Mouse (Mus musculus): Measurements from ENCODE around the gene Dock1.

Dock1 gene

DNA sequence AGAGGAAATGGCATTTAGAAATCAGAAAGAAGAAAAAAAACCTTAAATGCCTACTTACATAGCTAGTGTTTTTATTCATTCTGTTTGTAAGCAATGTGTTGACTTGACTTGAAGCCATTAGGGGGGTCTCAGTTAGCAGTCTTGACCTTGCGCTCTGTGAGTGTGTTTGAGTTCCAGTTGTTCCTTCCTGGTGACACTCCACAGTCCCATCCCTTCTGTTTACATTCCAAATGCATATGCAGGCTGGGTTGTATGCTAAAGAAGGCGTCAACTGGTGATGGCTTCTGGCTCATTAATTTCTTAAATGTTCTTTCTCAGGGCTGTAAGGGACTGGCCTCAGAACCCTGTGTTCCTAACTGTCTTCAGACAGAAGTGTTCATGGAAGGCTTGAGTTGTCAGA, 291.2 kb downstream of the Dock1 start:
- DNase-seq (ENCODE audit: low read depth): no peak

DNA sequence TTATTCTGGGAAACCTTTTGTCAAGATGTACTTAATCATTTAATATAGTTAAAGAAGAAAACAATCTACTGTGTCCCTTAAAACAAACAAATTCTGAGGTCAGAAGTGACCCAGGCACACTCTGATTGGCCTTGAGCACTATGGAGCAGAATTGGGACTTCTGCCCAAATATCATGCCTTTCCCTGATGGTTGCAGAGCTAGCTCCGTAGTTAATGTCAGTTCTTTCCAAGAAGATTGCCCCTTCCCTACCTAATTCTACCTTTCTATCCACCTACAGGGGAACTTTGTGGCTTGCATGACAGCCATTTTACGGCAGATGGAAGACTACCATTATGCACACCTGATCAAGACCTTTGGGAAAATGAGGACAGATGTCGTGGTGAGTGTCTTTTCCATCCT, 319.8 kb downstream of the Dock1 start:
- DNase-seq (ENCODE audit: low read depth): no peak

DNA sequence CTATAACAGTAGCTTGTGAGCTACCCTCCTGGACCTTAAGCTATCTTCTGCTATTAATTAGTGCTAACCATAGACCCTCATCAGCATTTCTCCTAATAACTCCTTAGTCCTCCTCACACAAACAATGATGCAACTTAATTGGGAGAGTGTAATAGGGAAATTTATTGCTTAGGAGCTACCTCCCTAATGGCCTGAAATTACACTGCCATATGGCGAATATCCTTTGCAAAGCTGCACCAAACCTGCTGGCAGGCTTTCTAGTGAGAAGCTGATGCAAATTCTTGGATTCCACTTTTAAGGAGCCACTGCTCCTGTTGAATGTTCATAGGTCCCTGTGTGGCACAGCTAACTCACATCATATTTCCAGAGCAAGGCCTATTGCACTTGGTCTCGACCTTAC, 320.5 kb downstream of the Dock1 start:
- DNase-seq (ENCODE audit: low read depth): no peak

DNA sequence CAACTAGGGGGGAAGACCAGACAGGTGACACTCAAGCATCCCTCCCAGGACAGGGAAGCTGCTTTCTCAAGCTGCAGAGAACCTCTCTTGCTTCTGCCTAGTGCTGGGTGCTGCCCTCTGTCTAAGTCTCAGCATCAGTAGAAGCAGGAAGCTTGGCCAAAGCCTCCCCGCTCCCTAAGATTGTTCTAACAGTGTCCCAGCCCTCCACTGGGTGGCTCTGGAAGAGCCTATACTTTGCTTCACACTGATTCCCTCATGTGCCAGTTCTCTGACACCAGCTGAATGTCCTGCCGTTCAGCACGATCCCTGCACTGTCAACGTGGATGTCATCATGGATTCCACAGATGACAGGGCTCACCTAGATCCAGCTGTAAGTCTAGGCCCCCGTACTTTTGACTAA, 324.5 kb downstream of the Dock1 start:
- DNase-seq (ENCODE audit: low read depth): no peak

DNA sequence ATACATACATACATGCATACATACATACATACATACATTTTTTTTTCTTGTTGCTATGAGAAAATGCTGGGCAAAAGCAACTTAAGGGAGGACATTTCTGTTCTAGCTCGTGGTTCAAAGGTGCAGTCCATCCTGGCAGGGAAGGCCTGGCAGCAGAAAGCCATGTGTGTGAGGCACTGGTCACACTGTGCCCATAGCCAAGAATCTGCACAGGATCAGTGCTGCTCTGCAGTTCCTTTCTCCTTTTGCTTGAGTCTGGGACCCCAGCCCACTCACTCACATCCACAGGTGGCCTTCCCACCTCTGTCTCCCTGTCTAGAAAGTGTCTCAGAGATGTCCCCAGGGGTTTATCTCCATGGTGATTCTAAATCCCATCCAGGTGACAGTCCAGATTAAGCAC, 331.8 kb downstream of the Dock1 start:
- DNase-seq (ENCODE audit: low read depth): no peak

DNA sequence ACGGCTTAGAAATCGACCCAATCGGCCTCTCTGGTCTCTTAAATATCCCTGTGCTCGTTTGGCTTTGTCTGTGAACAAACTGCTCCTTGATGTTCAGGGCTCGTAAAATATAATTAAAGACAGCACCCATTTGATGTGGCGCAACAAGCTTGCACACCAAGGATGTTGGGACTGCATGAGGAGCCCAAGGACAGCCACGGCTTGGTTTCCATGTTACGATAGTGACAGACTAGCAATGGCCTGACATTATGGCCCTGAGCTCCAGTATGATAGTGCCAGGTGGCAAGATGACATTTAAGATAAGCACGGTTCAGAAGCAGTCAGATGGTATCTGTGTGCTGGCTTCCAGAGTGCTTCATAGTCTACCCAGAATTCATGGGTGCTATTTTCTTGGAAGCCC, 332.4 kb downstream of the Dock1 start:
- DNase-seq (ENCODE audit: low read depth): no peak

DNA sequence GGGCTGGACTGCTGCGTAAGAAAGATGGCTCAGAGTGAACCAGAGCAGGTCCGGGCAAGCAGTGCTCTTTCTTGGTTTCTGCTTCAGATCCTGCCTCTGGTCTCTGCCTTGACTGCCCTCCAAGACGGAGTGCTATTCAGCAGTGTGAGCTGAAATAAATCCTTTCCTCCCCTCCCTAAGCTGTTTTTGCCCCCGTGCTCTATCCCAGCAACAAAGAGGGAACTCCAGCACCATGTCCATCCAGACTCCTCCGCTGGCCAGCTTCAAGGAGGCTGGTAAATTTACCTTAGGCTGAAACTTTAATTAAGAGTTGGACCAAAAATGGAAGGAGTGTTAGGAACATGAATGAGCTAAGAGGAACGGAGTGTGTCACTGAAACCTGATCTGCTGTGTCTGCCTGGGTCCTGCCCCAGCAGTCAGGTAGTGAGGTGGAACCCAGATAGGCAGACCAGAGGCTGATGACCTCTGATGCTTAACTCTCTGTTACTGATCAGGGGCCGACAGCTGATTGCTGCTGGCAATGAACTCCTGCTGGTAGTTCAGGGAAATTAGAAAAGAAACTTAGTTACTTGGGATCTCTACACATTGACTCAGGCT, 335.6 kb downstream of the Dock1 start:
- no peak for DNase-seq (ENCODE audit: low read depth)

DNA sequence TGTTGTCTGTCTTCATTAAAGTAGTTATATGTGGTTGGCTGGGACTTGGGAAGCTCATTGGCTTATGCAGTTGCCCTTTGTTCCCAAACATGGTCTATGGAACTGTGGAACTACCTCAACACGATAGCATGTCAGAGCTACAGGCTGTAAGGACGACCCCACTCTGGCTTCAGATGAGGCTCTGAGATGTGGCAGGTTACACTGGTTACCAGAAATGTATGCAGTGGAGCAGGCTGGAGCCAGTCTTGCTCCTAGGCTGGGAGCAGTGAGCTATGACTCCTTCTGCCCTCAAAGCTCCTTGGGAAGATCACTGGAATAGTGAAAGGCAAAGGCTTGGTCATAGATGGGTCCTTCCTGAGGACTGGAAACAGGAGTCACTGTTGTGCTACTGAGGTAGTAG, 337.6 kb downstream of the Dock1 start:
- DNase-seq (ENCODE audit: low read depth): no peak

DNA sequence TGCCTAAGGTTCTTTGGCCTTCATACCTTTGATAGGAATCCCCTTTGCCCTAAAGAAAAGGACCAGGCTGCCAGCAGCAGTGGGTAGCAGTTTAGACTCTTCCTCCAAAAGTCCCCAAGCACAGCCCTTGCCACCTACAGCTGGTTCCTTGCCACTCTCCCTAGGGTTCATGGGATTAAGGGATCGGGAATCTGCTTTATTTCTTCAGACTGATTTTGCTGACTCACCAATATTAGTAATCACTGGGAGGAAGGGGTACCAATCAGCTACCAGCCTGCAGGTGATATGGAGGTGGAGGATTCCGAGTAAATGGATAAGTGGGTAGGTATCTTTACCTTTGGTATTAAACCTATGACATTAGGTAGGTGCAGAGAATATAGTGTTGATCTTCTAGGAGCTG, 340.5 kb downstream of the Dock1 start:
- no peak for DNase-seq (ENCODE audit: low read depth)

DNA sequence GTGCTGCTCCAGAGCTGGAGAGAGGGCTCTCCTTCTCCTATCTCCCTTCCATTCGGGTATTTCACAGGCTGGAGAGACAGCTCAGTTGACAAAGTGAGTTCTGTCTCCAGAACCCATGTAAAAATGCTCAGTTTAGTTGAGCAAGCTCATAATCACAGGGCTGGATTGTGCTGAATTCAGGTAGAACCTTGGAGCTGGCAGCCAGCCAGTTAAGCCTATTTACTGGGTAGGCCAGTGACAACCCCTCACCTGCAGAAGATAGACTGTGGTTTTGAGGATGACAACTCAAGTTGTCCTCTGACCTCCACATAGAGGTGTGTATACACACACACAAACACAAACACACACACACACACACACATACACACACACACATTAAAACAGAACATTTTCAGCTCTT, 347.1 kb downstream of the Dock1 start:
- no peak for DNase-seq (ENCODE audit: low read depth)

DNA sequence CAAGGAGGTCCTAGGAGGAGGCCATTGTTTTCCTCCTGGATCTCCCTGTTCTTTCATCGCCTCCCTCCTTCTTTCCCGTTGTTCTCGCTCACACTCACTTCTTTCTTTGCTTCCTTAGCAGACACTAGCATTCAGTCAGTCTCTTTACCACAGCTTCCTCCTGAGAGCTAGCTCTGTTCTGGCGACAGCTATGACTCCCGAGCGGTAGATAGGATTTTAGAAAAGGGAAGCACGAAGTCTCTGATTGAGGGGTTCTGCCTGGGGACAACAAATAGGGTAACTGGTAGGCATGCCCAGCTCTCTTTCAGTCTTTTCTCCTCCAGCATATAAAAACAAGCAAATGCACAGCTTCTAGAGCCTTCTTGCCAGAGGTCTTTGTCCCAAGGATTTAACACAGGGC, 350.3 kb downstream of the Dock1 start:
- DNase-seq (ENCODE audit: low read depth): no peak

DNA sequence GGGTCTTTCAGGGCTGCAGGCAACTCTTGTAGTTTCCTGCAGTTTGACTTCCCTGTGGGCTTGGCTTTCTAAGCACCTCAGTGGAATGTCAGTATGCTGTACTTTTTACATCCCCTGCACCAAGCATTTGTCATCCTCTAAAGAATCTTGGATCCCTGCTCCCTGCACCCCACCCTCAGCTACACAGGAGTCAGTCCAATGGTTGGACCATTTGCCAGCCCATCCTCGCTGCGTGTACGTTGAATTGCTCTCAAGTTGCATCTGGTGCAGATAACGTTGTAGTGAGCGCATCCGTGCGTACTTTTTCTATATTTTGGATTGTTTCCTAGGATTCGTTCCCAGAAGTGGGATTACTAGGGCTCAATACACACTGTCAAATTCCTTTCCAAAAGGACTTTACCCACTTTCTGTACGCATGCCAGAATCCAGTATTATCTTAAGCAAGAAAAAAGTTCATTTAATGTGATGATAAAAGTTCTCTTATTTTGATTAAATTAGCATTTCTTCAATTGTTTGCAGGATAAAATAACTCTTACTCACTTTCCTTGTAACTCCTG, 351.2 kb downstream of the Dock1 start:
- no peak for DNase-seq (ENCODE audit: low read depth)

DNA sequence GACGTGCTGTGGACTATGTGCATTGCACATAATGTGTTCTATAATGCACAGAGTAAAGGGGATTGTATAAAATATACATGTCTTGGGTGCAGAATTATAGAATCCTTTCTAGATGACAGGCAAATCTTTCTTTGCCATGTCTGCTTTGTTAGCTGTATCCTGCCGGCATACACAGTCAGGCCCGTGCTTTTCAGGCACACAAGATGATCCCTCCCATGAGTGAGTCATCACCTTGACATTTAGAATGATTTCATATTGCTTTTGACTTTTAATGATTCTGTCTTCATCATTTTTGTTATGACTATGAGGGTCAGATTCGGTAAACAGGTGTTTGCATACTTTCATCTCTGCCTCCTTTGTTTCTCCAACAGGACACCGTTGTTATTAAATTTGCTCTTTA, 354.1 kb downstream of the Dock1 start:
- DNase-seq (ENCODE audit: low read depth): no peak

DNA sequence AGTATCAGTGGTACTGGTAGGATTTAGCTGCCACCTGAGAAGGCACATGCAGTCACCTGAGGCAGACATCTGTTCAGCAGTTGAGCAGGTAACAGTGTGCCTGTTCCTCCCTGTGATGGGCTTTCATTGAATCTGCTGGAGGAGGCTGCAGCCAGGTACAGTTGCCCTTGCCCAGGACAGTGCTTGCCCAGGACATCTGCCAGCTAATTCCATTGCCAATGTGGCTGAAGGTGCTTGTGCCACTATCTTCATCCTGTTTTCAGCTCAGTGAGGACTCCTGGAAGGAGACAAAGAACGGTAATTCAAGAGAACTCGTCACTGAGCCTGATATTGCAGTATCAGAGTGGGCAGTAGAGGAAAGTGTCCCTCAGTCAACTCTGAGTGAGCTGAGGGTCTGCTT, 358.3 kb downstream of the Dock1 start:
- no peak for DNase-seq (ENCODE audit: low read depth)

DNA sequence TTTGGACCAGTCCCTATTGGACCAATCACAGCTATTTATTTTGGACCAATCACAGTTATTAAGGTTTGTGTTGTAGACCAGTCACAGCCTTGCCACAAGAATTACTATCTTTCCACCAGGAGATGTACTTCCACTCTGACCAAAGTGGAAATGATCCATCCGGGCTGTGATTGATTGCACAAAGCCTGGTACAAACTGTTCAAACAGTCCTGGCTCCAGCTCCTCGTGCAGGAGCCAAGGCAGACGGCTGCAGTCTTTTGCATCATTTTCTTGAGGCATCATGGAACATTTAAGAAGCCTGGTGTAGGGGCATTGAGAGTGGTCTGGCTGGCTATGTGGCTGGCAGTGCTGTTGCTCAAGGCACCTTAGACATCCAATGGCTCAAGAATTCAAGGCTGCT, 358.7 kb downstream of the Dock1 start:
- no peak for DNase-seq (ENCODE audit: low read depth)

DNA sequence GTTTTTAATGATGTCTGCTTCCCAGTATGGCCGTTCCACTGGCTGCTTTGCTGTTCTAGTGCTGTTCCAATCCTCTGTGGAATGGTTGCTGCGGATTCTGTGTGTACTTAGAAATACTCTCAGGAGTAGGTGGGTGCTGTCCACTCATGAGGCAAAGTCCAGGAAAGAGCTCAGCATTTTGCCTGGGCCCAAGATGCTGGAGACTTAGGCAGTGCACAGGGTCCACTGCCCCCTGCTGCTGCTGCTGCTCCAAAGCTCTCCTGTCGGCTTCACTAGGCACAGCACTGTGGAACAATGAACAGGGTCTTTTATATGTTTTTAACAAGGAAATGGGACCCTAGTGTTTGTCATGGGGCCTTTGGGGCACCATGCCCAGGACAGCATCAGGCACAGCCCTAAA, 361.0 kb downstream of the Dock1 start:
- no peak for DNase-seq (ENCODE audit: low read depth)

DNA sequence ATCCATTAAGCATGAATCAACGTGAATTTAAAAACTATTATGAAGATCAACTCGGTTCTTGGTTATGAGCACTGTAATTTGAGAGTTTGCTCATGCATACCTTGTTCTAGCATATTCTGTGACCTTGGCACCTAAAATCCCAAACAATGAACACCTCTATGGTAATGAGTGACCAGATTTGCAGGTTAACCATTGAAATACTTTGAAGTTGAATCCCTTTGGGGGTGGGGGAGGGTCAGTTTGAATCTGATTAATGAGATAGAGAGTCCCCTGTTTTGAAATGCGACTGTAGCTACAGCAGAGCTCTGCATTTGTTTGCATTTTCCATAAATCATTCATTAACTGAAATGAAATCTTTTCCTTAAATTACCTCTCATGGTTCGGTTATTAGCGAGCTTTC, 364.4 kb downstream of the Dock1 start:
- DNase-seq (ENCODE audit: low read depth): no peak

DNA sequence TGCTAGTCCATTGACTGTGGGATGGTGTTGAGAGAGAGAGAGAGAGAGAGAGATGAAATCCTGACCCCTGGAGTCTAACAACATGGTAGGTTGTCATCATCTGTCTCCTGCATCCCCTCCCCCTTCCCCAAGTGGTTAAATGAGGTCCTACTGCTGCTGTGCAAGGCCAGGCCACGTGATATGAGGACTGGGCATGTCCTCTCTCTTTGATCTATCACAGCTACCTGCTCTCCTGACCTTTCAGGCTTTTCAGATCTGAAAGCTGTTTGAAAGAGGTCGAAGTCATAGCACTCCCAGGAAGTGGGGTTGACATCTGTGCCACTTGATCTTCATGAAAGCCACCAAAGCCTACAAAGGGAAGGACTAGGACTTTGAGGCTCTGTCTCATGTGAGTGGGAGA, 365.2 kb downstream of the Dock1 start:
- DNase-seq (ENCODE audit: low read depth): no peak

DNA sequence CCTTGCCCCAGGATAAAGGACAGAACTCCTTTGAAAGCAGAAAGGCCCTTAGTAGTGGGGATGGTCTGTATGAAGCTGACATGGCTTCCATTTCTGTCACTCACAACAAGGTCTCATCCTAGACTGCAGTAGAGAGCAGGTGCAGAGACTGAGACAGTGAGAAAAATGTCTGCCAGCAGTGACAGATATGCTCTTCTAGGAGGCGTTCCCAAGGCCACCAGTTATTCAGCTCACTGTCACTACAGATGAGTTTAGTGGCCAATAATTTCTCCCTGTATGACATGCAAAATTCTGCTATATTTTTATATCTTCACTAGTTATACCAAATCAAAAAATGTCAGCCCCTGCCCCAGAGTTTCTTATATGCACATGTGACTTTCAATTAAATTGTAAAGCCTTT, 368.5 kb downstream of the Dock1 start:
- DNase-seq (ENCODE audit: low read depth): no peak

DNA sequence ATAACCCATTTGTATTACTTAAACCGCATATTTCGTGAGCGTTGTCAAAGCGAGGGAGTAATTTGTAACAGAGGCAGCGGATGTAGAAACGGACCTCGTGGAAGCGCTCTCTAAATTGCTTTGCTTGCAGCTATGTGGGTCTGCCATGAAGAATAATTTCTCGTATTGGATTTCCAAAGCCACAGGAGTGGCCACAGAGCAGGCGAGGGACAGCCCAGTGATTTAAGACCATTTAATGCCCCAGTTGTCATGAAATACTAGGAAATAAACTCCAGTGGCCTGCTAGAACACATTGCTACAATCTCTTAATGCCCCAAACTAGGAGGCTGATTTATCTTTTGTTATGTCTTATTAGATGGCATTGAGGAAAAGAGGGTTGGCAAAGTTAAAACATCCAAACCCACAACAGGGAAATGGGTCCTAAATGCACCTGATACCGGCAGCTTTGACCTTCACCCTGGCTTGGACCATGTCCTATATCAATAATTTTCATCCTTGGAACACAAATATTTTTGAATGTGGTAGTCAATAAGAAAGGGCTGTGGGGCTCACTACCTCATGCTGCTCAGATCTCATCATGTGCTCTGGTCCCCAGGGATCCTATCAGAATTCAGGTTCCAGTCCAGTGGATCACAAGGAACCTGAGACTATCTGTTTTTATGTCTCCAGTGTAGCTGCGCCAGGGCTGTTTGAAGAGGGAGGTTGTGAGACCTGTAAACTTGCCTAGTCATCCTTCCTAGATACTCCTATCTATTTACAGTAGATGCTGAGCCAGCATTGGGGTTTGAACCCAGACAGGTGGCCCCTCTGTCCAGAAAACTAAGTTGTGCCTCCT, 373.7 kb downstream of the Dock1 start:
- no peak for DNase-seq (ENCODE audit: low read depth)

DNA sequence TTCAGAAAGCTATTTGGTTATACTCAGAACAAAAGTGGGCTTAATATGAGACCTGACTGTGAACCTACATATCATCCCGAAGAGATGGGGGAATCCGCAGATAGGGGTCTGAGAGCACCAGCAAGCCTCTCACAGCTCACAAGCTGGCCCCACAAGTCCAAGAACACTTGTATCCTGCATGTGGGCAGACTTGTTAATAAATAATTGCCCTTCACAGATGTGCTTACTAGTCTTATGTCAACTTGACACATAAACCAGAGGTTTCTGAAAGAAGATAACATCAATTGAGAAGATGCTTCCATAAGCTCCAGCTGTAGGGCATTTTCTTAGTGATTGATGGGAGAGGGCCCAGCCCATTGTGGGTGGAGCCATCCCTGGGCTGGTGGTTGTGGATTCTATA, 379.0 kb downstream of the Dock1 start:
- DNase-seq (ENCODE audit: low read depth): no peak

DNA sequence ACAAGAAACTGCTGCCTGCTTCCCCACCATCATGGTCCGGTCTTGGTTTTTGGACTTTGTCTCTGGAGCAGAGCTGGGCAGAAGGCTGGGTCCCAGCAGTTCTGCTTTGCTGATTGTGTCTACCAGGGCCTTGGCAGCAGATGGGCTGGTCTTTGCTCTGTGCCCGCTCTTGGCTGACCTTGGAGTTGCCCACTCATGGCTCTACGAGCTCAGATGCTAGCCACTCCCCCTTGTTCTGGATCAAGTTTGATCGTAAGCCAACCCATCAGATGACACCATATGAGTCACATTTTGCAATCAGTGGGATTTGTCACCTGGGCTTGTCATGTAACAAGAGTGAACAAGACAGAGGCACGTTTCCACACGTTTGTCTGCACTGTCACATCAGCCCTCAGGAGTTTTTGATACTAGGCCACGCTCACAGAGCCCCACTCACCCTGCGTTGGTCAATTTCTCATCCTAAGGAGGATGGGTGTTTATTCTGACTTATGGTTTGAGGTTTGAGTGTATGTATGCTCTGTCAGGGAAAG, 382.8 kb downstream of the Dock1 start:
- DNase-seq (ENCODE audit: low read depth): no peak

DNA sequence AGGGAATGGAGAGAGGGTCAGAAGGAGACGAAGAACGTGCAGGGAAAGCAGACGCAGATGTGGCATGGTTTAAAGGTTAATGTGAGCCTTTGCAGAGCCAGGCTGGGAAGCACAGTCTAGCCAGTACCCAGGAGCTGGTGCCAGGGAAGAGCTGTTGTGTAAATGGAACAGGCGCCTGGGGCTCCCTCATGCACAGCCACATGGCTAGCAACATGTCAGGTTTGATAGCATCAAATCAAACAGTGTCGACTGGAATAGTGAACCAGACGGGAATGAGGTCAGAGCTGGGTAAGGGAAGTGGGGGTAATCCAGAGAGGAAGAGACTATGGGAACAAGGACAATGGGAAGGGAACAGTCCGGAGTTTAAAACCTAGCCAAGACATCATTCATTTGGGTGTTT, 384.2 kb downstream of the Dock1 start:
- DNase-seq (ENCODE audit: low read depth): no peak

DNA sequence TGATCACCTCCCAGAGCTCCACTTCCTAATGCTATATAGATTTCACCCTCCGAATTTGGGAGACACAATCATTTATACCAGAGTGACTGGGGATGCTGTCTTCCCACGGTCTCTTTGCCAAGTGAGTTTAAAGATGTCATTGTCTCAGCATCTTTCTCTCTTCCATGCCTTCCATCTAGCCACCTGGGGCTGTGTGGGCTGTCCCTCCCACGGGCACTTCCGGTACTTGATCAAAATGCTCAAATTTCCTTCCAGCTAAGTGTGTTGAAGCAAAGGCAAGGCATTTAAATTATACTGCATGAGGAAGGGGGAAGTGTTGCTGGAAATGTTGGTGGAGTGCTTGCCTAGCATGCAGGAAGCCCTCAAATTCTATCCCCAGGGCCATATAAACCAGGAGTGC, 388.6 kb downstream of the Dock1 start:
- no peak for DNase-seq (ENCODE audit: low read depth)

Data from naive thymus-derived CD4-positive, alpha-beta T cell, adult 2 months (primary cell).